Mouse (Mus musculus): ENCODE results near the gene Zc3h7b.

DNA sequence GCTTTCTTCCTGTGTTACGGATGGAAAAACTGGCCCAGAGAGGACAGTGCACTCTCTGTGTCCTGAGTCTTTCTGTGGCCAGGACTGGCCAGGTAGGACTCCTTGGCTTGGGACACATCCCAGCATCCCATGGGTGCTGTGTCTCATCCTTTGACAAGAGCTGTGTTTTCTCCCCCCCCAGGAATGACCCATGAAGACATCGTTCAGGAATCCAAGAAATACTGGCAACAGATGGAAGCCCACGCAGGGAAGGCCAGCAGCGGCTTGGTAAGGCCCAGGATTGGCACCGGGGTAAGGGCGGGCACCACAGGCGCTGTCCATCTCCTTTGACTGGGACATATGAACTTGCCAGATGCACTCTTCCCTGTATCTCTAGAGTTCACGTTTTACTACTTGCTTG is 40.8 kb downstream of the Zc3h7b start:
- TF ChIP-seq POLR2A (IDR thresholded peaks at IDR 0.05; ENCODE audit: control insufficient read depth in 1 of 2, insufficient read depth in 1 of 2, low read depth in 1 of 2, low read length in 2 of 2, poor library complexity in 1 of 2) (no peak), CTCF (IDR thresholded peaks at IDR 0.05 in 2 of 3, conservative IDR thresholded peaks at IDR 0.05 in 1 of 3; ENCODE audit: control insufficient read depth in 1 of 3, insufficient read depth in 1 of 3, low read depth in 2 of 3, low read length in 3 of 3, poor library complexity in 1 of 3, severe bottlenecking in 1 of 3) (no peak), BHLHE40 (IDR thresholded peaks at IDR 0.05; ENCODE audit: borderline replicate concordance, low read depth, low read length) (no peak), ZKSCAN1 (IDR thresholded peaks at IDR 0.05; ENCODE audit: low read depth, low read length) (no peak), EP300 (IDR thresholded peaks at IDR 0.05; ENCODE audit: low read depth in 1 of 2, low read length in 2 of 2) (no peak), USF1 (IDR thresholded peaks at IDR 0.05; ENCODE audit: low read depth, low read length) (no peak), TAL1 (IDR thresholded peaks at IDR 0.05; ENCODE audit: low read length) (no peak), MAZ (IDR thresholded peaks at IDR 0.05; ENCODE audit: low read depth, low read length) (no peak), MYC (IDR thresholded peaks at IDR 0.05; ENCODE audit: low read depth, low read length) (no peak)
